Mouse (Mus musculus) kidney, postnatal 14 days (tissue): Measurements from ENCODE around the gene Pecr.

Experiments
- DNase-seq: peaks from one replicate; pipeline ENCODE4 v3.0.0; 2022; ENCODE audit warnings: mixed read lengths

Pecr gene

GRCm38 (mm10) chr1:72283992-72284485 is at the start of gene Pecr, which contains the start of gene Tmem169:
Gene Pecr (minus strand): TSS chr1:72284314.
Gene Tmem169 (plus strand): TSS chr1:72284369.
- DNase-seq, result peak; percentile 96

GRCm38 (mm10) chr1:72326162-72326821 is 42.2 kb upstream of the Pecr start:
- DNase-seq, result no peak

GRCm38 (mm10) chr1:72323248-72323647 is 39.1 kb upstream of the Pecr start:
- DNase-seq, result no peak

- no peak for DNase-seq
Measured at GRCm38 (mm10) chr1:72320759-72321158, 36.6 kb upstream of the Pecr start.

GRCm38 (mm10) chr1:72316901-72317300 is 32.8 kb upstream of the Pecr start:
- no peak for DNase-seq

- DNase-seq, result no peak
Measured at GRCm38 (mm10) chr1:72316409-72316808, 32.3 kb upstream of the Pecr start.

GRCm38 (mm10) chr1:72315447-72315846 is 31.3 kb upstream of the Pecr start:
- DNase-seq, result no peak

GRCm38 (mm10) chr1:72313399-72314039 is 29.4 kb upstream of the Pecr start:
- no peak for DNase-seq

- DNase-seq, result no peak
Measured at GRCm38 (mm10) chr1:72312701-72313398, 28.7 kb upstream of the Pecr start.

GRCm38 (mm10) chr1:72309744-72310424 is 25.8 kb upstream of the Pecr start:
- DNase-seq, result no peak

GRCm38 (mm10) chr1:72308919-72309318 is 24.8 kb upstream of the Pecr start:
- DNase-seq, result no peak

GRCm38 (mm10) chr1:72307317-72307798 is 23.2 kb upstream of the Pecr start, which contains the start of gene Xrcc5:
Gene Xrcc5 (plus strand): TSS chr1:72307421.
- peak; percentile 94 for DNase-seq

GRCm38 (mm10) chr1:72306679-72307181 is 22.6 kb upstream of the Pecr start:
- DNase-seq, result peak; percentile 53

- no peak for DNase-seq
Measured at GRCm38 (mm10) chr1:72306241-72306640, 22.1 kb upstream of the Pecr start.

GRCm38 (mm10) chr1:72301845-72302244 is 17.7 kb upstream of the Pecr start:
- no peak for DNase-seq

GRCm38 (mm10) chr1:72295746-72296145 is 11.6 kb upstream of the Pecr start:
- no peak for DNase-seq

GRCm38 (mm10) chr1:72293869-72294663 is 10.0 kb upstream of the Pecr start:
- peak; percentile 80 for DNase-seq

- DNase-seq, result no peak
Measured at GRCm38 (mm10) chr1:72291925-72292324, 7.8 kb upstream of the Pecr start.

GRCm38 (mm10) chr1:72291421-72291820 is 7.3 kb upstream of the Pecr start:
- no peak for DNase-seq

- no peak for DNase-seq
Measured at GRCm38 (mm10) chr1:72290896-72291295, 6.8 kb upstream of the Pecr start.

GRCm38 (mm10) chr1:72288527-72289150 is 4.5 kb upstream of the Pecr start:
- peak; percentile 58 for DNase-seq
